13 mouse cellular contexts compared by ENCODE assay signal in the genomic region with DNA sequence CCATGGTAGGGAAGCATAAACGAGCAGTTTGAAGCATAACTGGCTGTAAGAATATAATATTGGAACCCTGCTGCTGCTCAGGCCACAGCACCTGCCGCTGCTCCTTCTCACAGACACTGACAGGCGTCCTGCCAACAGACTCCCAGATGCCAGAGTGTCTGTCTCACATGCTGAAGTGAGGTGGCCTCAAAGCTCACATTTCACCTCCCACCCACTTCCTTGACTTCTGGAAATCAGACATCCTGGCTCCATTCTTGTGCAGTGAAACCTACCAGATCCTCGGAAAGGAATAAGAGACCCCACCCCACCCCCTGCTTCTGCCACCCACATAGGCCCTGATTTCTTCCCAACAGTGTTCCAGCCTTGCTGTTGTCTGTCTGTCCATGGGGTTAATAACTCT. TPM values are rescaled to one million over a fixed set of nuclear protein-coding genes. Genes with fewer than 3 reads are reported as not detected.
DNase-seq lines count a peak whose midpoint lies in the region; ATAC-seq and TF ChIP-seq lines count a peak whose summit lies in the region.
"Had no signal": no experiment of that assay in that cellular context is flagged by ENCODE, and none has a peak within 500 bp of the region (broad histone marks: within the 10 kb centered on the region; RNA-seq: fewer than 3 reads in every experiment).

No protein-coding gene starts in this region.

- H3K79me2 ChIP-seq in liver, adult 2 months (ENCODE audit: control insufficient read depth, insufficient read depth, low read length), result no peaks in the 10 kb centered on the region

- TF ChIP-seq CTCF in liver, adult 2 months (IDR thresholded peaks at IDR 0.05; ENCODE audit: low read depth, low read length), result no peak
- TF ChIP-seq CTCF in small intestine, adult 2 months (IDR thresholded peaks at IDR 0.05; ENCODE audit: extremely low read depth, insufficient read length, insufficient replicate concordance, low read depth, low read length), result no peak

- H3K4me2 ChIP-seq in hindbrain, embryonic 12.5 days (replicated peaks), result no peak overlapping the region
- H3K4me2 ChIP-seq: embryonic facial prominence, embryonic 12.5 days; limb, embryonic 12.5 days; stomach, embryonic 15.5 days had no signal

- DNase-seq in liver, adult 2 months (ENCODE audit: extremely low read depth, low read depth, low spot score), result peak; percentile 26
- no peak for DNase-seq in liver
- peak; percentile 64 for DNase-seq in gastrocnemius, postnatal 10 days
- peak; percentile 69 for DNase-seq in heart, postnatal 4 days
- DNase-seq in layer of hippocampus, postnatal 14 days (ENCODE audit: low spot score in 2 of 2), result no peak
- DNase-seq in cerebellum, adult 8-10 months, result no peak

- TF ChIP-seq POLR2A in liver, adult 2 months (IDR thresholded peaks at IDR 0.05; ENCODE audit: extremely low read depth, insufficient read depth, low read length), result no peak
- TF ChIP-seq POLR2A in small intestine, adult 2 months (IDR thresholded peaks at IDR 0.05; ENCODE audit: low read depth, low read length), result no peak

- H3K27ac ChIP-seq in liver, adult 2 months (replicated peaks; ENCODE audit: insufficient read depth, low read depth, low read length), result peak overlapping the region; percentile 56
- peak overlapping the region; percentile 8; the same call in 1 of the 2 replicates for H3K27ac ChIP-seq in small intestine, adult 2 months (ENCODE audit: insufficient read depth, low read depth, low read length)
- no peak overlapping the region for H3K27ac ChIP-seq in hindbrain, embryonic 12.5 days
- H3K27ac ChIP-seq: embryonic facial prominence, embryonic 12.5 days; limb, embryonic 12.5 days; stomach, embryonic 15.5 days had no signal

- H3K9me3 ChIP-seq in hindbrain, embryonic 12.5 days (replicated peaks), result no peaks in the 10 kb centered on the region
- H3K9me3 ChIP-seq: embryonic facial prominence, embryonic 12.5 days; limb, embryonic 12.5 days; stomach, embryonic 15.5 days had no signal

- H3K4me3 ChIP-seq in liver, adult 2 months (ENCODE audit: insufficient read depth, low read depth, low read length), result no peak overlapping the region
- no peak overlapping the region for H3K4me3 ChIP-seq in small intestine, adult 2 months (ENCODE audit: low read depth, low read length)
- no peak overlapping the region for H3K4me3 ChIP-seq in hindbrain, embryonic 12.5 days
- H3K4me3 ChIP-seq: embryonic facial prominence, embryonic 12.5 days; limb, embryonic 12.5 days; stomach, embryonic 15.5 days had no signal

- peaks cover 11% of the 10 kb centered on the region for H3K36me3 ChIP-seq in liver, adult 2 months (ENCODE audit: control insufficient read depth, insufficient read depth, low read length)
- H3K36me3 ChIP-seq in small intestine, adult 2 months (ENCODE audit: control insufficient read depth, insufficient read depth, low read length), result peaks cover 20% of the 10 kb centered on the region
- H3K36me3 ChIP-seq in hindbrain, embryonic 12.5 days, result no peaks in the 10 kb centered on the region
- H3K36me3 ChIP-seq: embryonic facial prominence, embryonic 12.5 days; limb, embryonic 12.5 days; stomach, embryonic 15.5 days had no signal

- no peak for ATAC-seq in hindbrain, embryonic 12.5 days (ENCODE audit: low FRiP score)

- H3K9ac ChIP-seq in liver, adult 2 months (ENCODE audit: low read depth, low read length), result no peak overlapping the region
- H3K9ac ChIP-seq in hindbrain, embryonic 12.5 days, result no peak overlapping the region
- H3K9ac ChIP-seq: embryonic facial prominence, embryonic 12.5 days; limb, embryonic 12.5 days; stomach, embryonic 15.5 days had no signal

- H3K27me3 ChIP-seq in liver, adult 2 months (ENCODE audit: control insufficient read depth, insufficient read depth, low read length), result no peaks in the 10 kb centered on the region
- H3K27me3 ChIP-seq in small intestine, adult 2 months (ENCODE audit: control insufficient read depth, insufficient read depth, low read length), result no peaks in the 10 kb centered on the region
- H3K27me3 ChIP-seq in hindbrain, embryonic 12.5 days, result no peaks in the 10 kb centered on the region
- H3K27me3 ChIP-seq: limb, embryonic 12.5 days; stomach, embryonic 15.5 days had no signal

- peaks cover 14% of the 10 kb centered on the region for H3K4me1 ChIP-seq in liver, adult 2 months (ENCODE audit: control insufficient read depth, insufficient read depth, low read length)
- peaks cover 7% of the 10 kb centered on the region; the same call in 1 of the 2 replicates for H3K4me1 ChIP-seq in small intestine, adult 2 months (ENCODE audit: control insufficient read depth, insufficient read depth, insufficient read length, low read length)
- no peaks in the 10 kb centered on the region; the same call in 1 of the 2 replicates for H3K4me1 ChIP-seq in hindbrain, embryonic 12.5 days
- H3K4me1 ChIP-seq: embryonic facial prominence, embryonic 12.5 days; limb, embryonic 12.5 days had no signal

- 27% methylated on average over 4 of the region's 4 CpGs for WGBS in liver, adult 2 months
- 32% methylated on average over 4 of the region's 4 CpGs for WGBS in small intestine, adult 2 months
- WGBS in hindbrain, embryonic 12.5 days, result 54% methylated on average over 4 of the region's 4 CpGs

RNA-seq across cellular contexts. Expression of a gene that starts 24.3 kb away (rescaled TPM):
- 21.8 and 23.9 TPM in 2 replicates for total RNA-seq in liver, adult 2 months (2014; rRNA removed)
- 29.6 and 40.8 TPM in 2 replicates for polyA plus RNA-seq in liver, adult 2 months (2012; rRNA removed)
- total RNA-seq in gastrocnemius, postnatal 10 days (2021), result 1 to 10 TPM; 7.1 to 7.5 TPM
- 1 to 10 TPM; 4.4 to 4.8 TPM for total RNA-seq in heart, postnatal 4 days (2021)
- 7.1 and 22.7 TPM in 2 replicates for polyA plus RNA-seq in small intestine, adult 2 months (2012; rRNA removed)
- total RNA-seq in layer of hippocampus, postnatal 14 days (2021), result 1 to 10 TPM; 1.7 to 1.9 TPM
- polyA plus RNA-seq in hindbrain, embryonic 12.5 days (2016; fragmentation: Nextera tagmentation; extraction: Ambion mirVana), result 0.87 and 0.96 TPM in 2 replicates

RNA-seq across cellular contexts. Expression of a gene that starts 24.4 kb away (rescaled TPM):
- 32.5 and 33.0 TPM in 2 replicates for total RNA-seq in liver, adult 2 months (2014; rRNA removed)
- 46.1 and 52.9 TPM in 2 replicates for polyA plus RNA-seq in liver, adult 2 months (2012; rRNA removed)
- 1 to 10 TPM; 4.7 to 6.6 TPM for total RNA-seq in gastrocnemius, postnatal 10 days (2021)
- 1 to 10 TPM; 4.8 to 4.9 TPM for total RNA-seq in heart, postnatal 4 days (2021)
- polyA plus RNA-seq in small intestine, adult 2 months (2012; rRNA removed), result 10.8 and 27.7 TPM in 2 replicates
- total RNA-seq in layer of hippocampus, postnatal 14 days (2021), result 1 to 10 TPM in 1 of 2 experiments, under 1 TPM in 1; 0.97 to 1.3 TPM
- polyA plus RNA-seq in hindbrain, embryonic 12.5 days (2016; fragmentation: Nextera tagmentation; extraction: Ambion mirVana), result 1.9 and 2.0 TPM in 2 replicates

RNA-seq across cellular contexts. Expression of a gene that starts 50.8 kb away (rescaled TPM):
- total RNA-seq in liver, adult 2 months (2014; rRNA removed), result 0.07 TPM in 1 of 2 replicates, not detected in the other
- polyA plus RNA-seq in liver, adult 2 months (2012; rRNA removed), result not detected in 2 replicates
- not detected for total RNA-seq in gastrocnemius, postnatal 10 days (2021)
- total RNA-seq in heart, postnatal 4 days (2021), result not detected
- 0.28 and 0.71 TPM in 2 replicates for polyA plus RNA-seq in small intestine, adult 2 months (2012; rRNA removed)
- total RNA-seq in layer of hippocampus, postnatal 14 days (2021), result not detected
- polyA plus RNA-seq in hindbrain, embryonic 12.5 days (2016; fragmentation: Nextera tagmentation; extraction: Ambion mirVana), result 0.17 TPM in 1 of 2 replicates, not detected in the other
- total RNA-seq: gastrocnemius, postnatal 4 days had no signal
- polyA plus RNA-seq: limb, embryonic 12.5 days; neural tube, embryonic 11.5 days had no signal

RNA-seq across cellular contexts. Expression of a gene that starts 52.3 kb away (rescaled TPM):
- total RNA-seq in liver, adult 2 months (2014; rRNA removed), result 34.5 and 41.1 TPM in 2 replicates
- 57.1 and 63.4 TPM in 2 replicates for polyA plus RNA-seq in liver, adult 2 months (2012; rRNA removed)
- 10 to 100 TPM; 43.9 to 49.0 TPM for total RNA-seq in gastrocnemius, postnatal 10 days (2021)
- total RNA-seq in heart, postnatal 4 days (2021), result 10 to 100 TPM; 50.1 to 54.3 TPM
- 8.3 and 13.9 TPM in 2 replicates for polyA plus RNA-seq in small intestine, adult 2 months (2012; rRNA removed)
- 10 to 100 TPM; 30.7 to 34.4 TPM for total RNA-seq in layer of hippocampus, postnatal 14 days (2021)
- 98.3 and 102 TPM in 2 replicates for polyA plus RNA-seq in hindbrain, embryonic 12.5 days (2016; fragmentation: Nextera tagmentation; extraction: Ambion mirVana)

RNA-seq across cellular contexts. Expression of a gene that starts 55.4 kb away (rescaled TPM):
- total RNA-seq in liver, adult 2 months (2014; rRNA removed), result 4.8 and 5.1 TPM in 2 replicates
- polyA plus RNA-seq in liver, adult 2 months (2012; rRNA removed), result 2.5 and 3.5 TPM in 2 replicates
- total RNA-seq in gastrocnemius, postnatal 10 days (2021), result 10 to 100 TPM; 10.8 to 14.6 TPM
- total RNA-seq in heart, postnatal 4 days (2021), result 10 to 100 TPM; 12.3 to 13.1 TPM
- polyA plus RNA-seq in small intestine, adult 2 months (2012; rRNA removed), result 2.5 and 3.5 TPM in 2 replicates
- 10 to 100 TPM; 17.7 to 20.3 TPM for total RNA-seq in layer of hippocampus, postnatal 14 days (2021)
- polyA plus RNA-seq in hindbrain, embryonic 12.5 days (2016; fragmentation: Nextera tagmentation; extraction: Ambion mirVana), result 22.5 and 24.2 TPM in 2 replicates

Comparison
In these comparisons a context has a peak if more than half of its experiments do, and no peak if none do; other contexts are left out.
1. DNase-seq: peak in liver, adult 2 months (single experiment), gastrocnemius, postnatal 10 days (single experiment) and heart, postnatal 4 days (single experiment); none in liver (single experiment), layer of hippocampus, postnatal 14 days (0 of 2) and cerebellum, adult 8-10 months (single experiment).